Mouse (Mus musculus) liver, postnatal 0 days (tissue): Measurements from ENCODE around the gene Pde4d.

Experiments
- CTCF ChIP-seq: sonication (generic); IDR thresholded peaks from 2 replicates; pipeline ENCODE4 v1.5.1; 2016; ENCODE audit warnings: antibody characterized with exemption, low read depth
- EP300 ChIP-seq: IDR thresholded peaks from 2 replicates; pipeline ENCODE4 v1.6.1; 2016; ENCODE audit warnings: antibody characterized with exemption, low read depth, mild to moderate bottlenecking

- TF ChIP-seq CTCF: no peak
- TF ChIP-seq EP300: no peak
Measured at GRCm38 (mm10) chr13:109425548-109425947, 975.8 kb downstream of the Pde4d start.
